Mouse (Mus musculus): ENCODE measurements around the gene Cd82. TPM values are rescaled to one million over a fixed set of nuclear protein-coding genes. Genes with fewer than 3 reads are reported as not detected.

The Cd82 gene
- polyA plus RNA-seq, 1 experiment = 42.7 TPM

- TF ChIP-seq GATA1 (IDR thresholded peaks at IDR 0.05; ENCODE audit: low read length) (no peak), TAL1 (IDR thresholded peaks at IDR 0.05; ENCODE audit: low read length) (no peak)
- peaks cover 96% of the 10 kb centered on the region for H3K36me3 ChIP-seq (ENCODE audit: control insufficient read depth)
- no peaks in the 10 kb centered on the region for H3K27me3 ChIP-seq (ENCODE audit: control insufficient read depth)
- no peak overlapping the region for H3K4me3 ChIP-seq (replicated peaks)
- no peaks in the 10 kb centered on the region for H3K9me3 ChIP-seq (ENCODE audit: control insufficient read depth, low read length)
- peaks cover 13% of the 10 kb centered on the region for H3K4me1 ChIP-seq (ENCODE audit: control insufficient read depth)
These were observed 34.9 kb downstream of the Cd82 start for GRCm38 (mm10) chr2:93428004-93428531.

- H3K4me3 ChIP-seq (replicated peaks) = no peak overlapping the region
- TF ChIP-seq GATA1 (IDR thresholded peaks at IDR 0.05; ENCODE audit: low read length) (no peak), TAL1 (IDR thresholded peaks at IDR 0.05; ENCODE audit: low read length) (no peak)
- no peaks in the 10 kb centered on the region for H3K9me3 ChIP-seq (ENCODE audit: control insufficient read depth, low read length)
- H3K36me3 ChIP-seq (ENCODE audit: control insufficient read depth) = peaks cover 96% of the 10 kb centered on the region
- no peaks in the 10 kb centered on the region for H3K27me3 ChIP-seq (ENCODE audit: control insufficient read depth)
- H3K4me1 ChIP-seq (ENCODE audit: control insufficient read depth) = peaks cover 15% of the 10 kb centered on the region
These were observed 35.8 kb downstream of the Cd82 start for GRCm38 (mm10) chr2:93427000-93427715.

GRCm38 (mm10) chr2:93425810-93426209 is 37.1 kb downstream of the Cd82 start:
- Histone ChIP-seq H3K4me1 (ENCODE audit: control insufficient read depth) (peaks cover 21% of the 10 kb centered on the region), H3K4me3 (replicated peaks) (no peak overlapping the region), H3K9me3 (ENCODE audit: control insufficient read depth, low read length) (no peaks in the 10 kb centered on the region), H3K27me3 (ENCODE audit: control insufficient read depth) (no peaks in the 10 kb centered on the region), H3K36me3 (ENCODE audit: control insufficient read depth) (peaks cover 96% of the 10 kb centered on the region)
- TF ChIP-seq GATA1 (IDR thresholded peaks at IDR 0.05; ENCODE audit: low read length) (no peak), TAL1 (IDR thresholded peaks at IDR 0.05; ENCODE audit: low read length) (no peak)

GRCm38 (mm10) chr2:93424307-93424984 is 38.5 kb downstream of the Cd82 start:
- H3K36me3 ChIP-seq (ENCODE audit: control insufficient read depth) = peaks cover 96% of the 10 kb centered on the region
- H3K4me1 ChIP-seq (ENCODE audit: control insufficient read depth) = peaks cover 31% of the 10 kb centered on the region
- no peaks in the 10 kb centered on the region for H3K9me3 ChIP-seq (ENCODE audit: control insufficient read depth, low read length)
- no peak overlapping the region for H3K4me3 ChIP-seq (replicated peaks)
- H3K27me3 ChIP-seq (ENCODE audit: control insufficient read depth) = no peaks in the 10 kb centered on the region
- TF ChIP-seq GATA1 (IDR thresholded peaks at IDR 0.05; ENCODE audit: low read length) (no peak), TAL1 (IDR thresholded peaks at IDR 0.05; ENCODE audit: low read length) (no peak)

- TF ChIP-seq TAL1 (IDR thresholded peaks at IDR 0.05; ENCODE audit: low read length) (no peak), GATA1 (IDR thresholded peaks at IDR 0.05; ENCODE audit: low read length) (0 out of 2 replicates have a peak, but pooled peaks have one; percentile 21)
- peaks cover 46% of the 10 kb centered on the region for H3K4me1 ChIP-seq (ENCODE audit: control insufficient read depth)
- H3K9me3 ChIP-seq (ENCODE audit: control insufficient read depth, low read length) = no peaks in the 10 kb centered on the region
- no peak overlapping the region for H3K4me3 ChIP-seq (replicated peaks)
- H3K27me3 ChIP-seq (ENCODE audit: control insufficient read depth) = no peaks in the 10 kb centered on the region
- peaks cover 89% of the 10 kb centered on the region for H3K36me3 ChIP-seq (ENCODE audit: control insufficient read depth)
These were observed 41.6 kb downstream of the Cd82 start for GRCm38 (mm10) chr2:93421320-93421719.

GRCm38 (mm10) chr2:93419971-93420370 is 43.0 kb downstream of the Cd82 start:
- H3K27me3 ChIP-seq (ENCODE audit: control insufficient read depth) = no peaks in the 10 kb centered on the region
- H3K4me1 ChIP-seq (ENCODE audit: control insufficient read depth) = peaks cover 45% of the 10 kb centered on the region
- no peaks in the 10 kb centered on the region for H3K9me3 ChIP-seq (ENCODE audit: control insufficient read depth, low read length)
- H3K36me3 ChIP-seq (ENCODE audit: control insufficient read depth) = peaks cover 75% of the 10 kb centered on the region
- TF ChIP-seq TAL1 (IDR thresholded peaks at IDR 0.05; ENCODE audit: low read length) = no peak
- no peak for TF ChIP-seq GATA1 (IDR thresholded peaks at IDR 0.05; ENCODE audit: low read length)
- H3K4me3 ChIP-seq (replicated peaks) = no peak overlapping the region

GRCm38 (mm10) chr2:93418396-93418795 is 44.5 kb downstream of the Cd82 start:
- Histone ChIP-seq H3K9me3 (ENCODE audit: control insufficient read depth, low read length) (no peaks in the 10 kb centered on the region), H3K4me1 (ENCODE audit: control insufficient read depth) (peaks cover 46% of the 10 kb centered on the region), H3K27me3 (ENCODE audit: control insufficient read depth) (no peaks in the 10 kb centered on the region), H3K4me3 (replicated peaks) (no peak overlapping the region), H3K36me3 (ENCODE audit: control insufficient read depth) (peaks cover 63% of the 10 kb centered on the region)
- TF ChIP-seq GATA1 (IDR thresholded peaks at IDR 0.05; ENCODE audit: low read length) = no peak
- no peak for TF ChIP-seq TAL1 (IDR thresholded peaks at IDR 0.05; ENCODE audit: low read length)

GRCm38 (mm10) chr2:93416874-93417709 is 45.8 kb downstream of the Cd82 start:
- no peak for TF ChIP-seq TAL1 (IDR thresholded peaks at IDR 0.05; ENCODE audit: low read length)
- TF ChIP-seq GATA1 (IDR thresholded peaks at IDR 0.05; ENCODE audit: low read length) = no peak
- Histone ChIP-seq H3K9me3 (ENCODE audit: control insufficient read depth, low read length) (no peaks in the 10 kb centered on the region), H3K4me3 (replicated peaks) (no peak overlapping the region), H3K27me3 (ENCODE audit: control insufficient read depth) (no peaks in the 10 kb centered on the region), H3K4me1 (ENCODE audit: control insufficient read depth) (peaks cover 38% of the 10 kb centered on the region), H3K36me3 (ENCODE audit: control insufficient read depth) (peaks cover 51% of the 10 kb centered on the region)
